Mouse (Mus musculus) right cerebral cortex, postnatal 4 days (tissue): ENCODE data around the gene Ppme1.
A peak's percentile ranks its signal among the peaks of the same experiment; 100 is the strongest.

Source experiments
- DNase-seq: peaks from one replicate; pipeline ENCODE4 v3.0.0-alpha.2; 2022

Ppme1 gene

DNA sequence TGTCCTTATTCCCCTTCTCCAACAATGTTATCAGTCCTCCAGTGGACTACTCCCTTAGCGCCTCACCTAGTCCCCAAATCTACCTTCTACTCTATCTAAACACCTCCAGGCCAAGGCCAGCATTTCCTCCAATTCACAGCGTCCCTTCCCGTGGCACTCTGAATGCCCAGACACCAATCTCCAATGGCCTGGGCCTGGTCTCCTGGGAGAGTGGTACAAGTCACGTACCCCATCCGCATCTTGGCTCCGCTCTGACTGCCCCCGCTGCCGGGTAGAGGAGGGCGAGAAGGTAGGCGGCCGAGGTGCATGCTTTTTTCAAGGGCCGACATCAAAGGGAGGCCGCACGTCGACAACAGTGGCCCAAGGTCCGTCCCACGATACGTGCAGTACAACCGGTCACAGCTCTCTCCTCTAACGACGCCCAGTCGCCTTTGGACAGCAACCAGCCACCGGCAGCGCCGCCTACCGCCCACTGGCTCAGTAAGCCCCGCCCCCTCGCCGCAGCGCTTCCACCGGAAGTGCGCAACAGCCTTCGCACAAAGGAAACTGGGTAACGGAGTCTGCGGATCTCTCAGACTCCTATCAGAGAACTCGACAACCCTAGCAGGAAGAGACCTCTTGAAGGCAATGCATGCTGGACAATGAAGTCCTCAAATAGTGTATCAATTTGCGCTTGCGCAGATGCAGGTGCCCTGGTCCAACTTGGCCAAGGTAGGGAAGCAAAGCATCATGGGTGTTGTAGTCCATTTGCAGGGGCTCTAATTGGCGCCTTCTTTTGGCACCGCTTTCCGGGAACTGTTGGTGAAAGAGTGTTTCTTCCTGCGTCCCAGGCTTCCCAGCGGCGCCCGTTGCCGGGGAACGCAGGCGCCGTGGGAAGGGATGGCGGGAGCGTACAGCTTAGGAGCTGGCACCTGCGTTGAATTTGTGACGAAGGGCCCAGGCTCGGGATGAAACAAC, at the start of gene Ppme1, which contains the start of gene C2cd3:
Gene Ppme1, minus strand, starts transcription at position 813 of the 957 bp plus-strand sequence.
Gene C2cd3, plus strand, starts transcription at position 739 of the 957 bp plus-strand sequence.
- peak; percentile 98 for DNase-seq

DNA sequence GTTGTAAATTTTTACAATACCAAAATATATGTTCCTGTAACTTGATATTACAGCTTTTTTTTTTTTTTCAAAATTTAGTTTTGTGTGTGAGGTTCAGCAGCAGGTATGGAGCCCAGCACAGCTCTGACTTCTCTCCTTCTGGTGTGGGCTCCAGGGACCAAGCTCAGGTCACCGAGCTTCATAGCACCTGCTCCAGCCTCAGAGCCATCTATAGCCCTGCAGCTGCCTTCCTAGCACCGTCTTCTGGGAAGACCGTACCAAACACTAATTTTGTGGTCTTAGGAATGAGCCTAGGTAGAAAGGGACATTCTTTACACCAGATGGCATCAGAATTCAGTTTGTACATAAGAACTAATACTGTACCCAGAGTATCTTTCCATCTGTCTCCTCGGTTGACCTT, 36.6 kb upstream of the Ppme1 start:
- no peak for DNase-seq

DNA sequence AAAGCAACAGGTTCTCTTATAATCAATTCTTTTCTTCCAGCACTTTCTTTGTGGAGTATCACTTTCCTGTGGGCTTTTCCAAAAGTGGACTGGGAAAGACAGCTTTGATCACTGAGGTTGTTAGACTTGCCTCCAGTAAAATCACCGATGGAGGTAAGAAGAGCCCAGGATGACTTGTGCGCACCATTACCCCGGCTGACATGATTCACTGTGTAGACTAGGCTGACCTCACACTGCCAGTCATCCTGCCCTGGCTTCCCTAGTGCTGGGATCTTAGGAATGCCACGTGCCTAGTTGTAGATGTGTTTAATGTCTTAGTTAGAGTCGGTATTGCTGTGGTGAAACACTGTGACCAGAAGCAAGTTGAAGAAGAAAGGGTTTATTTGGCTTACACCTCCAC, 35.6 kb upstream of the Ppme1 start:
- DNase-seq = no peak

DNA sequence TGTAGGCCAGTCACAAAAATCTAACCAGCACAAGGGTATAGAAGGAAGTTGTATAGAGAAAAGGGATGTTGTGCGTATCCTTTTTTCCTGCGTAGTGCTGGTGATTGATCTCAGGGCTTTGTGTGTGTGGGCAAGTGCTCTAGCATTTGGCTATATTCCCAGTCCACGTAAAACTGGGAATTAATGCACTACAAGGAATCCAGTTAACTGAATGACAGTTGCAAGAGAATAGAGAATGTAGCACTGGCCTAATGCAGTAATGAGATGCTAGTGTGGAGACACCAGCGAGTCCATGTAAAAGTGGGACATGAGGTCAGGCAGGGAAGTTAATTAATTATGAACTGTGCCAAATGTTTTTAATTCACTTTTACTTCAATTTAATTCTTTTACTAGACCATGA, 30.6 kb upstream of the Ppme1 start:
- no peak for DNase-seq

DNA sequence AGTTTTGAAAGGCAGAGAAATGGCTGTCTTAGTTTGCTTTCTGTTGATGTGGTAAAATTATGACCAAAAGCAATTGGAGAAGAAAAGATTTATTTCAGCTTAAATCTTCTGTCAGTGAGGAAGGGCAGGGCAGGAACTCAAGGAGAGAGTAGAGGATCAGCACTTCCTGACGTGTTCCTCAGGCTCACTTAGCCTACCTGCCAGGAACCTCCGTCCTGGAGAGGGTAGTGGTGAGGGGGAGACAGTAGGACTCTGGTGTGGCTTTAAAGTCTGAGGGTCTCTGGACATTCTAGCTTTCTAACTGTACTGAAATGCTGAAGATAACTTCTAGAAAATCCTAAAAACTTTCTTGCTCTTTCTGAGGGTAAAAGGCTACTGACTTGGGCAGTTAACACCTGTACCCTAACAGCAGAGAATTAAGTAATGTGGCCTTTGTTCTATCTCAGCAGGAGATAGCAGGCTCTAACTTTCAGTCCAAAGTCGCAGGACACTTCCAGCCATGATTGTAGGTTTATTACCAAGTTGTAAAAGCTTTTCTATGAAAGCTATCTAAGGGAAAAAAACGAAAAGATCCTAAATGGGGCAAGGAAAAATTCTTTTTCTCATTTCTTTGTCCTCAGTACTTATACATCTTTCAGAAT, 28.9 kb upstream of the Ppme1 start:
- DNase-seq = no peak

DNA sequence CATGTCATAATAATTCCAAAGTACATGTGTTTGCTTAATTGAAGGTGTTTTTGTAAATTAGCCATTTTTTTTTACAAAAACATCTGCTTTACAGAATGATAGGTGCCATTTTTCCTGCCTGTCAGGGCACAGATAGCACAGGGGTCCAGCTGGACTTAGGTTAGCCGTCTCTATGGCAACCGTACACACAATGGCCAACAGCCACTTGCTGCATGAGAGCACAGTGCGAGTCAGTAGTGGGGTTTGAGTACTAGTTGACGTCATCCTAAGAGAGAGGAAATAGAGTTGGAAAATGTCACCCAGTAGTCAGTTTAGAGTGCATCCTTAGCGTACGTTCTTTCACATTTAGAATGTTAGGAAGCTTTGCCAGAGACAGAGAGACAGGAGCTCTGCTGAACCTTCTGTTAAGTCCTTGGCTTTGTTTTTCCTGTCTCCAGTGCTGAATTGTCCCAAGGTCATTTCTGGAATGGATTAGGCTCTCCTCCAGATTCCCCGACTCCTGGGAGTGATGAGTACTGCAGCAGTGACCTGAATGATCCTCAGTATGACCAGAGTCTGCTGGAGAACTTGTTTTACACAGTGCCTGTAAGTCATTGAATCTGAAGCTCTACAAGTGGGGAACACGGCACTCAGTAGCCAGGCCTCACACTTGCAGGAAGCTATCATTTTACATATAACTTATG, 27.3 kb upstream of the Ppme1 start:
- no peak for DNase-seq

DNA sequence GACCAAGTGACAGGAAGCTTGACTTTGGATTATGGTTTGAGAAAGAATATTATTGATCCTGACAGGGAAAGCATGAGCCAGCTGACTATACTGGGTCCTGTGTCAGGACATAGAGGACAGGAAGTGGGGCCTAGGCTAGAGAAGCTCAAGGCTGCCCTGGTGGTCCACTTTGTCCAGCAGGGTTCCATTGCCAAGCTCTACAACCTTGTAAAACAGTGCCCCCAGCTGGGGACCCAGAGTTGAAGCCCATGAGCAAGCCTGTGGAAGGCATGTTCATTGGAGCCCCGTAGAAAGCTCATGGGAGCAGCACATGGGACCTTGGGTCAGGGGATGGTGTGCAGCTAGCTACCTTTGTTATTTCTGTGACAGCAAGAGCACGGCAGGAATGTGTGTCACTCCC, 20.2 kb upstream of the Ppme1 start:
- peak; percentile 14 for DNase-seq

DNA sequence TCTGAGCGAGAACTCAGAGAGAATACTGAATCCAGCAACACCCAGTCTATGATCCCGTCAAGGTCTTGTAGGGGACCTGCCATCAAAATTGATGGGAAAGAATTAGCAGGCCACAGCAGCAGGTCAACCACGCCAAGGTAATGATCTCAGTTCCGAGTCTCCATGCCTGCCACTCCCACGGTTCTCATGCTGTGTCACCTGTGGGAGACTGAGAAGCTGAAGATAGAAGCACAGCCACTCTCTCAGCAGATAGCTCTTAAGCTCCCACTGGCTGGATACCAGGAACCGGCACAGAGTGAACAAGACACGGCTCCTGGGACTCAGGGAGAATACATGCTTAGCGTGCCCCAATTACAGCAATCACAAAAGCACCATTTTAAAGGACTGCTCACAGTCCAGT, 18.1 kb upstream of the Ppme1 start:
- no peak for DNase-seq

DNA sequence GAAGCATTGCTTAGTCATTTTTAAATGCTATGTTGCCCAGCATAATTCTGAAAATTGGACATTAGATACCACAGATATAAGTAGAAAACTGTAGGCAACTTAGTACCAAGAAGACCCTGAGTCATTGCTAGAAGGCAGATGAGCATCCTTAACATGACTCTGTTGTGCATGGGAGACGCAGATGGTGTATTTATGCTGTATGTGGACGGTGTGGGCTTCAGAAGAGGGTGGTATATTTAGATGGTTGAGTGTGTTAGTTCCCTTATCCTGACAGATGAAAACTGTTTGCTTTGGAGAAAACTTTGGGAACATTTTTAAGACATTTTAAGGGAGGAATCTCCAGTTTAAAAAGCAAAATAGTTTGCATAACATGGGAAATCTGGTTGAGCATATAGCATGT, 16.1 kb upstream of the Ppme1 start:
- DNase-seq = no peak

DNA sequence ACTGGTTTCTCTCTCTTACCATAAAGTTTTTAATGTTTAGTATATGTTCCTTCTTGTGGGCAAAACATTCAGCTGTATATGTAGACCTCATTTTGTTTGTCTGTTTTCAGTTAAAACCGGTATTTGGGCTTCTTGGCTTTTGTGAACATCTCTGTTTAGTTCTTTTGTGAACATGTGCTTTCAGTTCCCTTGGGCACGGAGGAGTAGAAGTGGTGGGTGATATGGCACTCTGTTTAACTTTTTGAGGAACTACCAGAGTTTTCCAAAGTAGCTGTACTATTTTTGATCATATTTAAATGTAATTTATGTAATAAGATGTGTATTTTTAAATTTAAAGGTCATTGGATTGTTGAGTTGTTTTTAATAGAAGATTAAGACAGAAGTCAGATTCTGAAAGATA, 11.1 kb upstream of the Ppme1 start:
- DNase-seq = no peak

DNA sequence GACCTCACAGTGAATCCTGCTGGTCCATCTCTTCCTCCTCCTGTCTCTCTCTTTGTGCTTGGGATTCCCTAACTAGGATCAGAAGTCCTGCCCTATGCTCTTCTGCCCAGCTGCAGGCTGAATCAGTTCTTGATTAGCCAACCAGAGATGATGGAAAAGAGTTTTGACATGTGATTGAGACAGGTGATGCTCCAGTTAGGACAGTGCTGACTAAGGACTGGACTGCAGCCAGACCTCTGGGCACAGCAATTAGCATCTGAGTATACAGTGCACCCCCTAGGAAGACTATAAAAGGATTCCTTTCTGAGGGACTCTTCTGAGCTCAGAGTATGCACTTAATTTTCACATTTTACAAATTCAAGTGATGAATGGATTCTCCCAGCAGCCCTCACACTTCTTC, 9.1 kb upstream of the Ppme1 start:
- no peak for DNase-seq

DNA sequence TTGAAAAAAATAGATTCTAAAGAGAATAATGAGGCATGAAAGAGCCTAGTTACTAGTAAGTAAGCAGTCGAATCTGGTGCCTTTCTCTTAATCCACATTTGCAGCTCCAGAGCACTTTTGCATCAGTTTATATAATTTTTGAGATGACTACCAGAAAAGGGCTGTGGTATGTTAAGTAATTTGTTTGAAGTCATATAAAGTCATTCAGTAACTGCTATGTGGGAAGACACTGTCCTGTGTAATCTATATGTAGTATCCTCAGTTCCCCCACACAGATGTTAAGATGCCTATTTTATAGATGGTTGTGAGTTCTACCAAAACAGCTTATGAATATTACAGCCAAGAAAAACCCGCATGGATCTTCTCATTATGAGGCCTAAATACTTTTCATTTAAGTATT, 6.2 kb upstream of the Ppme1 start:
- DNase-seq = no peak

DNA sequence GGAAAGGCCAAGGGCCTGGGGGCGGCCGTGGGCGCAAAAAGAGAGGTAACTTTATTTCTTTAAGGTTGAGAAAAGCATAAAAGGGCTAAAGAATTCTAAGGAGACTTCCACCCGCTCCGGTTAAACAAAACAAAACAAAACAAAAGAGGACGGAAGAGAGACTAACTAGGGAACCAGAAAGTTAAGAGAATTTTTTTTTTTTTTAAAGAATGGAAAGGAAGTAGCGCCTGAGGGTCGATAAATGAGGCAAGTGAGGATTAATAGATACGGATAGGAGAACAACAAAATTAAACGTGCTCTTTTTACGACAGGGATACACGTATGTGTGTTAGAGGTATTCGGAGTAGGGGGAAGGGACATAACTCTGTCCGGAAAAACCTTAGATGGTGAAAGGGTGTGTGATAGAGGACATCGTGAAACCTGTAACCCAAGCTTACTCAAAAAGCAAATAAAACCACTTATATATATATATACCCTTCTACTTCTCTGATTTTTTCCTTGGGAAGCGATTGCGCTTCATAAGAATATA, 409 bp upstream of the Ppme1 start:
- DNase-seq = no peak

DNA sequence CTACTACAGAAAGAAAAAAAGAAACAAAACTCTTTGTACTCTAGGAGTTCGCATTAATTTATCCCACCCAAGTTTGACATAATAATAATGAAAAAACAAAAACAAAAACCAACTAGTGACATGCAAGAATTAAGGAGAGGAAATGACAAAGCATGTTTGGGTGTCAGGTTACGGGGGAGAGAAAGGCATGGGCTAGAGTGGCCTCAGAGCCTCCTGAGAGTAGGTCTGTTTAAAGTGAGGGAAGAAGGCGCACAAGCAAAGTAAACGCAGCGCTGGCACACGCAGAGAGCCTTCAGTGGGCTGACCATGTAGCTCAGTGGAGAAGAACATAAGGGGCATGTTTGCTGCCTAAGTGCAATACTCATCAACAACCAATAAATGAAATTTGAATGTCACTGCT, 7.2 kb downstream of the Ppme1 start:
- no peak for DNase-seq

DNA sequence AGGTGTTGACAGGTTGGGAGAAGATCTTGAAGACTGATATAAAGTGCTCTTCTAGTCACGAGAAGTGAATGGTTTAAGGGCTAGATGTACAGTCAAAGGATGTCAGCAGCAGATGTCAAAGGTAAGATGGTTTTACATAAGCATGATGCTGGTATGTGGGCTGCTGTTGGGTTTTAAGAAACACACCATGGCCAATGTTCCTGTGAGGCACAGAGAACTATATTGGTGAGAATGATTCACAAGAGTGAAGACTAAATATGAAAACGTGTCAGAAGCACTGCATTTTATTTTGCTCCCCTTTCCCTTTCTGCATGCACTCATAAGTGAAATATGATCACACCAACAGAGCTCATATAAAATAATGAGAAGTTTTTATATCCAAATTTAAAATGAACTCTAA, 8.9 kb downstream of the Ppme1 start:
- no peak for DNase-seq

DNA sequence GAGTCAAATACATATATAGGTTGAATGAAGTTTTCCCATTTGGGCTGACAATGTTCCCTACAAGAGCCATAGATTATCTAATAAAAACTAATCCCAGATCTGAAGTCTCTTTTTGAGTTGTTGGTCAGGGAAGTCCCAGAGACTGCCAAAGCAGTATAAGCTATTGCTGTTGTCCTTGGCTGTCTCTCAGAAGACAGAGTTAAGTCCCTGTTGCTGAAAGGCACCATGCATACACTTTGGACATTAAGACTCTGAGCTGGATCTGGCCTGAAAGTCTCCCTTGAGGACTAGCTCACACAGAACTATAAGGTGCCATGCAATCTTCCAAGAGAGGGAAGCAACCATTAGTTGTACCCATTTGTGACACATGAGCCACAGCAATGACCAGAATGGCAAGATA, 14.3 kb downstream of the Ppme1 start:
- DNase-seq = no peak

DNA sequence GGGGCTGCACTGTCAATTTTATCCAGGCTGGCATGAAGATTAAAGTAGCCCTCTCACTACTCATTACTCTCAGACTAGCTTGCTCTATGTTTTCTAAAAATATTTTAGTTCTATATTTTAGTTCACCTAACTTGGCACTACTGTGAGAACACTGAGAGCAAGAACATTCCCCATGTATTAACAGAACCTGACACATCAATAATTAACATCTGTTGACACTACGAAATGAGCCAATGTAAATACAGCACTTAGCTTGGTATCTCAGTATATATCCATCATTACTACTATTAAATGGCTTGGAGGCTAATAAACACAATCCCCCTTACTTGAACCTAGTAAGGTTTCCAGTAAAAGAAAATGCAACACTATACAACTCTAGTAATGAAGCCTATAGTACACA, 15.3 kb downstream of the Ppme1 start:
- DNase-seq = no peak

DNA sequence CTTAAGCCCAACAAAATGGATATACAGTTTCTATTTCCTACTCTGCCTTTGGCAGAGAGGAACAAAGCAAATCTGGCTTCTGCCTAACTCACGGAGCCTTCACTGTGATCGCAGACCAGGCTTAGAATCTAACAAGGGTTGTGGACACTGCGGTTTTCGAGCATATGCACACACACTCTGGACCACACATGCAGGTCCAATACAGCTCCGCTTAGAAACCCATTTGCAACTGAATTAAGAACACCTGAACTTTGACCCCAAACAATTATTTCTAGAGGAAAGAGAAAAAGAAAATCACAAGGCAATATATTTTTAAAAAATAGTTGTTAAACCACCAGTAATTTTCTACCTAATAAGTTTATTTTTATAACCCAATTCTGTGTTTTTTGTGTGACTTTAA, 15.8 kb downstream of the Ppme1 start:
- DNase-seq = no peak

DNA sequence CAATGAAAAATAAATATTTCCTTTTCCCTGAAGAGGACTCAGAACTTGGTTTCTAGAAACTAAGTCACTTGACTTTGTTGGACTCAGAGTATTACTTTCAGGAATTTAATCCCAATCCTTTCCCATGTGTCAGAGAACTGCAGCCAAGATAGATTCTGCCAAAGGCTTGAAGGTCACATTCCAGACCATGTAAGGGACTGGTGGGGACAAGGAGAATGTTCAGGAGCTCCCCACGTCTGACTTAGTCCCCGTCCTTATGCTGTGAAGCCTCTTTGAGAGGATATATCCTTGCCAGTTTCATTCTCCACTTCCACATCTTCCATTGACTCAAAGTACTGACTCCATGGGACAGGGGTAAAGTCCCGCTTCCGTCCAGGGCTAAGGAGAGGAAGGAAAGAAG, 17.1 kb downstream of the Ppme1 start:
- DNase-seq = no peak

DNA sequence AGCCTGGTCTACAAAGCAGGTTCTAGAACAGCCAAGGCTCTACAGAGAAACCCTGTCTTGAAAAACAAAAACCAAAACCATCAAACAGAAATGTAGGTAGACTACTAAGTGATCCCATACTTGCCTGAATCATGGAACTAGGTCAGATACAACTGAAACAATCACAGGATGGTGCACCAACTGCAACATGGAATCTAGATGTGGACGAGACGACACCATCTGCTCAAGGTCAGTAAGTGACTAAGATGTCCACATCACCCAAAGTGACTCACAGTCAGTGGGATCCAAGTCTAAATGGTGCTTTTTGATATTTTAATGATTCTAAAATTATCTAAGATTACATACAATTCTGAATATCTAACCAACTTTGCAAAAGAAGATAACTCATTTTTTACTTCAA, 36.2 kb downstream of the Ppme1 start:
- DNase-seq = no peak

DNA sequence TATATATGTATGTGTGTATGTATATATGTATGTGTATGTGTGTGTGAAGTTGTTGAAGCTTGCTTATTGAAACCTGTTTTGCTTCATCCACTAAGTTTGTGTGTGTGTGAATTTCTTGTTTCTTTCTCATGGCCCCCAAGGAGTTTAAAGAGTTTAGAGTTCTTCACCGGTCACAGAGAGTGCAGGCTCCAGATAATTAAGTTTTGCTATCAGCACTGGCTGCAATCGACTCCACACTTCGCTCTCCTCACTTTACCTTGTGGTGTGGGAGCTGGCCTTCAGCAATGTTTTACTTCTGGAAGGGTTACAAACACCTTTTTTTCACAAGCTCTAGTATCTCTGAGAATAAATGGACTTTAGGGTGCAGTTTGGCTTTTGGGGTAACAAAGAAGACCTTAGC, 40.8 kb downstream of the Ppme1 start:
- DNase-seq = no peak

DNA sequence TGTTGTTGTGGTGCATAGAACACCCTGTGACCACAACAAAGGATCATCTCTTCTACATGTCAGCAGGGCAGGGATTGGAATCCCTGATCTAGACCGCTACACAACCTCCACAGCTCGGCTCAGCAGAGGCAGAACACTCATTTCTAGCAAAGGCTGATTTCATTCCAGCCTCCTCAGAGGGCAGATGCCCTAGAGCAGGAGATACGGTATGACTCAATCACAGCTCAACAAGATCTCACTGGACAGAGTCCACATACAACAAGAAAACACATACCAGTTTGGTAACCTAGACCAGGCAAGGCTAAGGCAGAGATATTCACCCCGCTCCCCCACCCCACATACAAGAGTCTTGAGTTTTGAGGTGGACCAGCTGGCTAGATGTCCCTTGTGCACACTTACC, 43.5 kb downstream of the Ppme1 start:
- no peak for DNase-seq

DNA sequence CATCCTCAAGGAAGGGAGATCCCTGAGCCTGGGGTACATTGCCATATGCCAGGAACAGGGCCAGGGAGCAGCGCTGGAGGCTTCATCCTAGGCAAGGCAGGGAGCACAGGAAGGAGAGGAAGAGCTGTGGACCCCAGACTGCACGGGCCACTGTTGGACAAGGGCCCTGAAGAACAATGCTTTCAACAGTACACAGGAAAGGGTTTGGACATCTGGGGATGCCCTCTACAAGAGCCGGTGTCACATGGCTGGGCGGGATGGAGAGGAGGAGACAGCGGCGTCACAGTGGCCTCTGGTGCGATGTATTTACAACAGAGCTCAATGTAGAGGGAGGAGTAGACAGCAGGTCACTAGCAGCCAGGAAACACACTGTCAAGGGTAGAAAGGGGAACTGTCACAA, 44.6 kb downstream of the Ppme1 start:
- DNase-seq = no peak

DNA sequence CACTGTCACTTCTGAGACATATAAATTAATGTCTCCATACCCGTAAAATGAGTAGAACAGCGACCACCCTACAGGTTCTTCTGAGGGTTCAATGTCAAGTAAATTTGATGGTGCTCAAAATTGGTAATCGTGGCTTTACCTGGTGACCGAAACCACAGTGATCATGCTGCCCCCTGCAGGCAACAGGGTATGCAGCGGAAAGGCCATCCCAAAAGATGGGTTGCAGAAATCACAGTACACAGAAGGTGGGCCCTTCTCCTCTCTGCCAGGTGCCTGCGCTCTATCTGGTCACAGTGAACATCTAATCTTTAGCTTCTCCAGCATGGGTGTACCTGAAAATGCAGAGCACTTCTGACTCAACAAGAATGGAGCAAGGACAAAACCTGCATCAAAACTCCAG, 46.6 kb downstream of the Ppme1 start:
- DNase-seq = peak; percentile 72
